Mouse (Mus musculus) ES-Bruce4 (cell line): ENCODE measurements around the gene Ccdc134.

ENCODE experiments used
- CTCF ChIP-seq: IDR thresholded peaks from one replicate; pipeline ENCODE4 v1.8.1; 2011; ENCODE audit warnings: low read depth, low read length
- EP300 ChIP-seq: IDR thresholded peaks from 2 replicates; pipeline ENCODE4 v1.6.1; 2011; ENCODE audit warnings: low read depth, low read length; ENCODE audit not compliant: insufficient read depth

GRCm38 (mm10) chr15:82128398-82128797 lies 676 bp downstream of the Ccdc134 start:
- TF ChIP-seq CTCF (no peak), EP300 (no peak)
